Mouse (Mus musculus): ENCODE measurements around the gene Prx.
A peak's percentile ranks its signal among the peaks of the same experiment; 100 is the strongest.

The Prx gene

GRCm38 (mm10) chr7:27499036-27499435, at the start of gene Prx:
TSS of gene Prx (plus strand) at chr7:27499324.
- no peak for DNase-seq (ENCODE audit: low spot score in 2 of 2)

- DNase-seq (ENCODE audit: low spot score in 2 of 2), result no peak
Measured at GRCm38 (mm10) chr7:27451359-27451758, 47.8 kb upstream of the Prx start.

- no peak for DNase-seq (ENCODE audit: low spot score in 2 of 2)
Measured at GRCm38 (mm10) chr7:27452206-27452770, 46.8 kb upstream of the Prx start.

- DNase-seq (ENCODE audit: low spot score in 2 of 2), result no peak
Measured at GRCm38 (mm10) chr7:27454461-27455121, 44.5 kb upstream of the Prx start.

- DNase-seq (ENCODE audit: low spot score in 2 of 2), result no peak
Measured at GRCm38 (mm10) chr7:27455273-27455672, 43.9 kb upstream of the Prx start.

GRCm38 (mm10) chr7:27458614-27459013, 40.5 kb upstream of the Prx start:
- DNase-seq (ENCODE audit: low spot score in 2 of 2), result no peak

GRCm38 (mm10) chr7:27459640-27460039, 39.5 kb upstream of the Prx start:
- DNase-seq (ENCODE audit: low spot score in 2 of 2), result no peak

GRCm38 (mm10) chr7:27460477-27460876, 38.6 kb upstream of the Prx start:
- DNase-seq (ENCODE audit: low spot score in 2 of 2), result no peak

- no peak for DNase-seq (ENCODE audit: low spot score in 2 of 2)
Measured at GRCm38 (mm10) chr7:27467648-27468047, 31.5 kb upstream of the Prx start.

GRCm38 (mm10) chr7:27471390-27472120, 27.6 kb upstream of the Prx start:
- no peak for DNase-seq (ENCODE audit: low spot score in 2 of 2)

- no peak for DNase-seq (ENCODE audit: low spot score in 2 of 2)
Measured at GRCm38 (mm10) chr7:27472596-27472995, 26.5 kb upstream of the Prx start.

- peak; percentile 97 to 98 for DNase-seq (ENCODE audit: low spot score in 2 of 2)
Measured at GRCm38 (mm10) chr7:27473156-27473834, 25.8 kb upstream of the Prx start, which contains the start of gene Sertad3. TSS of gene Sertad3 (plus strand) at chr7:27473768.

GRCm38 (mm10) chr7:27473835-27474489, 25.2 kb upstream of the Prx start:
- no peak for DNase-seq (ENCODE audit: low spot score in 2 of 2)

- DNase-seq (ENCODE audit: low spot score in 2 of 2), result peak; percentile 96 to 99
Measured at GRCm38 (mm10) chr7:27474490-27474954, 24.6 kb upstream of the Prx start.

- no peak for DNase-seq (ENCODE audit: low spot score in 2 of 2)
Measured at GRCm38 (mm10) chr7:27475596-27475995, 23.5 kb upstream of the Prx start.

GRCm38 (mm10) chr7:27476098-27476635, 23.0 kb upstream of the Prx start:
- no peak for DNase-seq (ENCODE audit: low spot score in 2 of 2)

- DNase-seq (ENCODE audit: low spot score in 2 of 2), result no peak
Measured at GRCm38 (mm10) chr7:27478561-27478960, 20.6 kb upstream of the Prx start.

- no peak for DNase-seq (ENCODE audit: low spot score in 2 of 2)
Measured at GRCm38 (mm10) chr7:27479750-27480149, 19.4 kb upstream of the Prx start.

GRCm38 (mm10) chr7:27480506-27480905, 18.6 kb upstream of the Prx start:
- no peak for DNase-seq (ENCODE audit: low spot score in 2 of 2)

- peak in 1 of 2 experiments; percentile 10 for DNase-seq (ENCODE audit: low spot score in 2 of 2)
Measured at GRCm38 (mm10) chr7:27480927-27481626, 18.0 kb upstream of the Prx start.

- peak; percentile 54 to 61 for DNase-seq (ENCODE audit: low spot score in 2 of 2)
Measured at GRCm38 (mm10) chr7:27481627-27481969, 17.5 kb upstream of the Prx start.
